ENCODE assay signal across 11 mouse cellular contexts in genomic region chr6:64073406-64073805, GRCm38 (mm10).
DNase-seq lines count a peak whose midpoint lies in the region.
"Had no signal": no experiment of that assay in that cellular context is flagged by ENCODE, and none has a peak within 500 bp of the region (broad histone marks: within the 10 kb centered on the region; RNA-seq: fewer than 3 reads in every experiment).

No protein-coding gene starts in this region.

- DNase-seq in brain, adult 2 months (ENCODE audit: low read depth, low spot score): peak; percentile 50
- peak; percentile 73 for DNase-seq in cerebellum, adult 11-12 months
- DNase-seq in cerebellum, adult 9-10 months: peak; percentile 84
- DNase-seq in cerebellum, postnatal 25 days: peak; percentile 56 to 58
- no peak for DNase-seq in lung, adult 18-20 months
- DNase-seq in right cerebral cortex, adult 18-20 months: no peak
- no peak for DNase-seq in frontal cortex, postnatal 25 days (ENCODE audit: low spot score in 2 of 2)
- DNase-seq: adrenal gland, postnatal 14 days; forebrain, postnatal 0 days; gastrocnemius, adult 2 months; gastrocnemius, postnatal 25 days had no signal

Comparison
In these comparisons a context has a peak if more than half of its experiments do, and no peak if none do; other contexts are left out.
1. DNase-seq: peak in brain, adult 2 months (single experiment), cerebellum, adult 11-12 months (single experiment), cerebellum, adult 9-10 months (single experiment) and cerebellum, postnatal 25 days (2 of 2); none in lung, adult 18-20 months (0 of 2), right cerebral cortex, adult 18-20 months (single experiment) and frontal cortex, postnatal 25 days (0 of 2).